Mouse (Mus musculus): ENCODE results near the gene Cmtr2.

- no peak for TF ChIP-seq POLR2A (IDR thresholded peaks at IDR 0.05; ENCODE audit: borderline replicate concordance, low read depth, low read length)
- no peak for TF ChIP-seq CTCF (IDR thresholded peaks at IDR 0.05; ENCODE audit: low read depth, low read length)
Measured at GRCm38 (mm10) chr8:110177359-110178155, 37.9 kb upstream of the Cmtr2 start.
